Comparison of ENCODE assay signal across 9 mouse cellular contexts in the genomic region with DNA sequence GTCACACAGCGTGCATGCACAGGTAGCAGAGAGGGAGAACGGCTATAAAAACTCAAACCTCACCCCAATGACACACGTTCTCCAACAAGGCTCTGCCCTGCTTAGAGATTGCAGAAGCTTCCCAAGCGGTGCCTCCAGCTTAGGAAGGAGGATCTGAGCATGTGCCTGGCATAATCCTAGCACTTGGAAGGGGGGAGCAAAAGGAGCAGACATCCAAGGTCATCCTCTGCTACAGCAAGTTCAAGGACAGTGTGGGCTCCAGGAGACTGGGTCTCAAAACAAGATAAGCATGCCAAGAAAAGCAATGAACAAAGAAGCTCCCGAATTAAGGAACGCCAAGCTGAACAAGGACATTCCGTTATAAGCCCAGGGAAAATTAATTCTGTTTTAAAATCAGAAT.
"Had no signal": no experiment of that assay in that cellular context is flagged by ENCODE, and none has a peak within 500 bp of the region (broad histone marks: within the 10 kb centered on the region; RNA-seq: fewer than 3 reads in every experiment).

No protein-coding gene starts in this region.

- DNase-seq: liver, embryonic 13.5 days; liver, postnatal 0 days; lung, adult 2 months; lung, postnatal 14 days; lung, postnatal 36 days; right cerebral cortex, postnatal 14 days; thymus, adult 18-20 months; thymus, postnatal 14 days; thymus, postnatal 36 days had no signal
